Mouse (Mus musculus) macrophage (primary cell): Measurements from ENCODE around the gene Srebf2. TPM values are rescaled to one million over a fixed set of nuclear protein-coding genes. Genes with fewer than 3 reads are reported as not detected.

Source experiments
- H3K27ac ChIP-seq: fragments of 350-480 bp; formaldehyde crosslinking; 2 replicates; pipeline ENCODE4 v1.9.0; 2021
- H3K36me3 ChIP-seq: fragments of 350-480 bp; formaldehyde crosslinking; 2 replicates; pipeline ENCODE4 v1.9.0; 2021; ENCODE audit errors: inconsistent target
- H3K4me3 ChIP-seq: fragments of 350-480 bp; formaldehyde crosslinking; 2 replicates; pipeline ENCODE4 v1.9.0; 2021; ENCODE audit errors: inconsistent target
- H3K79me2 ChIP-seq: fragments of 350-480 bp; formaldehyde crosslinking; 2 replicates; pipeline ENCODE4 v1.9.0; 2021; ENCODE audit errors: inconsistent target
- WGBS: methylation state at CpG from one replicate; pipeline ENCODE4 v1.1.7; 2026; ENCODE audit warnings: inconsistent platforms; ENCODE audit not compliant: missing documents; 5-methylcytosine and 5-hydroxymethylcytosine counted together
- polyA plus RNA-seq: library from polyadenylated mRNA; stranded (reverse); fragments of 250-400 nt; gene quantifications from 3 replicates; pipeline ENCODE4 v1.2.4, GENCODE M21; 2018; ENCODE audit warnings: inconsistent platforms

Gene Srebf2
- polyA plus RNA-seq, 1 experiment from 2014 or later: 41.2 TPM

- WGBS: 84% methylated on average over 6 of the region's 6 CpGs
Observed at GRCm38 (mm10) chr15:82252097-82252496, 105.1 kb downstream of the Srebf2 start, which contains the start of gene 1500009C09Rik. TSS of gene 1500009C09Rik (plus strand) at chr15:82252397.

More at GRCm38 (mm10) chr15:82252097-82252496, 105.1 kb downstream of the Srebf2 start, which contains the start of gene 1500009C09Rik:
- Histone ChIP-seq H3K36me3 (no peaks in the 10 kb centered on the region), H3K79me2 (no peaks in the 10 kb centered on the region), H3K4me3 (no peak within 1 kb of the TSS), H3K27ac (no peak within 1 kb of the TSS)

Other genes with a start within 250 kb of the Srebf2 start
- 4.7 to 14.4 TPM (median 4.7 TPM) in 3 replicates for gene Polr3h, start 220.9 kb upstream of the Srebf2 start, polyA plus RNA-seq
- gene Csdc2, start 210.4 kb upstream of the Srebf2 start, polyA plus RNA-seq: 0.10 TPM in 1 of 3 replicates, not detected in the others
- gene Pmm1, start 186.3 kb upstream of the Srebf2 start, polyA plus RNA-seq: 10.2 to 15.5 TPM (median 14.8 TPM) in 3 replicates
- gene 1700029P11Rik, start 166.6 kb upstream of the Srebf2 start, polyA plus RNA-seq: not detected in 3 replicates
- 8.4 to 21.0 TPM (median 15.0 TPM) in 3 replicates for gene Xrcc6, start 159.3 kb upstream of the Srebf2 start, polyA plus RNA-seq
- 15.4 to 32.2 TPM (median 24.8 TPM) in 3 replicates for gene Desi1, start 113.3 kb upstream of the Srebf2 start, polyA plus RNA-seq
- gene Snu13, start 99.6 kb upstream of the Srebf2 start, polyA plus RNA-seq: 42.7 to 102 TPM (median 90.6 TPM) in 3 replicates
- not detected in 3 replicates for gene 4930407I10Rik, start 88.0 kb upstream of the Srebf2 start, polyA plus RNA-seq
- gene Mei1, start 77.2 kb upstream of the Srebf2 start, polyA plus RNA-seq: not detected in 3 replicates
- 6.6 to 13.4 TPM (median 7.9 TPM) in 3 replicates for gene Ccdc134, start 19.3 kb upstream of the Srebf2 start, polyA plus RNA-seq
- not detected in 3 replicates for gene Shisa8, start 65.6 kb downstream of the Srebf2 start, polyA plus RNA-seq
- gene Tnfrsf13c, start 77.2 kb downstream of the Srebf2 start, polyA plus RNA-seq: 0.09 TPM in 1 of 3 replicates, not detected in the others
- gene Cenpm, start 97.6 kb downstream of the Srebf2 start, polyA plus RNA-seq: 0.32 to 3.8 TPM (median 0.76 TPM) in 3 replicates
- not detected in 3 replicates for gene 1500009C09Rik, start 105.2 kb downstream of the Srebf2 start, polyA plus RNA-seq
- 0.17 TPM in 1 of 3 replicates, not detected in the others for gene Sept3, start 127.7 kb downstream of the Srebf2 start, polyA plus RNA-seq
- gene Wbp2nl, start 151.8 kb downstream of the Srebf2 start, polyA plus RNA-seq: not detected in 3 replicates
- 77.0 to 153 TPM (median 125 TPM) in 3 replicates for gene Naga, start 191.7 kb downstream of the Srebf2 start, polyA plus RNA-seq
- gene Pheta2, start 191.8 kb downstream of the Srebf2 start, polyA plus RNA-seq: 0.70 to 1.6 TPM (median 1.00 TPM) in 3 replicates
- 151 to 223 TPM (median 166 TPM) in 3 replicates for gene Smdt1, start 191.8 kb downstream of the Srebf2 start, polyA plus RNA-seq
- gene Ndufa6, start 207.1 kb downstream of the Srebf2 start, polyA plus RNA-seq: 111 to 200 TPM (median 159 TPM) in 3 replicates
- gene Cyp2d22, start 233.1 kb downstream of the Srebf2 start, polyA plus RNA-seq: not detected in 3 replicates
- not detected in 3 replicates for gene Cyp2d11, start 246.8 kb downstream of the Srebf2 start, polyA plus RNA-seq